Mouse (Mus musculus) MN1 (cell line): ENCODE measurements around the gene Serpinb9c.
"Not testable (repeated sequence)": the region's sequence is repeated elsewhere in the genome, so short reads cannot be mapped to it uniquely, and the experiment has no call there.

Experiments used
- DNase-seq: peaks from one replicate; pipeline ENCODE4 v3.0.0-alpha.2; 2016; ENCODE audit warnings: low spot score

Serpinb9c gene

GRCm38 (mm10) chr13:33159642-33160041 lies at the start of gene Serpinb9c:
Serpinb9c (minus strand) TSS chr13:33159742.
- DNase-seq, result no peak

- no peak for DNase-seq
Measured at GRCm38 (mm10) chr13:33199740-33200139, 40.2 kb upstream of the Serpinb9c start.

GRCm38 (mm10) chr13:33192659-33193058 lies 33.1 kb upstream of the Serpinb9c start, which contains the start of gene Serpinb9d:
Serpinb9d (plus strand) TSS chr13:33192959.
- no peak for DNase-seq

GRCm38 (mm10) chr13:33190486-33190885 lies 30.9 kb upstream of the Serpinb9c start:
- not testable (repeated sequence) for DNase-seq

- DNase-seq, result no peak
Measured at GRCm38 (mm10) chr13:33141435-33141834, 18.1 kb downstream of the Serpinb9c start.

- DNase-seq, result no peak
Measured at GRCm38 (mm10) chr13:33137717-33138116, 21.8 kb downstream of the Serpinb9c start.

- no peak for DNase-seq
Measured at GRCm38 (mm10) chr13:33113054-33113453, 46.5 kb downstream of the Serpinb9c start.

- DNase-seq, result no peak
Measured at GRCm38 (mm10) chr13:33105626-33106025, 53.9 kb downstream of the Serpinb9c start.
